In the genomic region with DNA sequence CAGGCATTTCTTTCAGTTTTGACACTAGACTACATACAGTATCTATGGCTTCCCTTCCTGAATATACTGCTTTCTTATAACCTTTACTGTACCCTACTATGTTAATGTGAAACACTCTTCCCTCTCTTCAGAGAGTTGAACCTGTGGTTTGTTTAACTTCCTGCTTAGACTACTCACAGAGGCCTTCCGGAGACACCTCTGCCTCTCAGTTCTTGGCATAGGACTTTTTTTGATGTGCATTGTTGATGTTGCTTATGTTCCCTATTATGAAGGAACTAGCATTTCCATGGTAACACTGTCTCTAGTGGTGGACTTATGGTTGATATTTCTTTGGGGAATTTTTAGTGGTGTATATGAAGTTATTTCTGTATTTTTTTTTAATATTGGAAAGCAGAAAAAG, we compare ENCODE assay signal across 17 mouse cellular contexts.
A peak's percentile ranks its signal among the peaks of the same experiment; 100 is the strongest.
DNase-seq lines count a peak whose midpoint lies in the region; ATAC-seq and TF ChIP-seq lines count a peak whose summit lies in the region.
"Had no signal": no experiment of that assay in that cellular context is flagged by ENCODE, and none has a peak within 500 bp of the region (broad histone marks: within the 10 kb centered on the region; RNA-seq: fewer than 3 reads in every experiment).

No protein-coding gene starts in this region.

- H3K36me3 ChIP-seq in lung, postnatal 0 days (ENCODE audit: insufficient read depth, low read length) = 0 out of 2 replicates have a peak, but pooled peaks cover 5% of the 10 kb centered on the region
- peaks cover 5% of the 10 kb centered on the region for H3K36me3 ChIP-seq in splenic B cell, adult 2 months (ENCODE audit: control insufficient read depth, insufficient read depth, low read length, poor library complexity, severe bottlenecking)
- peaks cover 19% of the 10 kb centered on the region for H3K36me3 ChIP-seq in hindbrain, embryonic 12.5 days

- WGBS in lung, postnatal 0 days = 51% methylated on average over 1 of the region's 1 CpGs
- WGBS in hindbrain, embryonic 12.5 days = 83% methylated on average over 1 of the region's 1 CpGs

- no peaks in the 10 kb centered on the region for H3K4me1 ChIP-seq in lung, postnatal 0 days (ENCODE audit: insufficient read depth, low read depth, low read length)
- no peaks in the 10 kb centered on the region for H3K4me1 ChIP-seq in hindbrain, embryonic 12.5 days
- H3K4me1 ChIP-seq: kidney, embryonic 15.5 days; limb, embryonic 12.5 days; liver, embryonic 12.5 days; midbrain, embryonic 12.5 days had no signal

- no peak overlapping the region for H3K4me2 ChIP-seq in lung, postnatal 0 days (replicated peaks; ENCODE audit: low read depth, low read length)
- no peak overlapping the region for H3K4me2 ChIP-seq in hindbrain, embryonic 12.5 days (replicated peaks)
- H3K4me2 ChIP-seq: kidney, embryonic 15.5 days; limb, embryonic 12.5 days; liver, embryonic 12.5 days; midbrain, embryonic 12.5 days had no signal

- no peaks in the 10 kb centered on the region for H3K27me3 ChIP-seq in lung, postnatal 0 days (replicated peaks; ENCODE audit: insufficient read depth, low read length)
- no peaks in the 10 kb centered on the region for H3K27me3 ChIP-seq in splenic B cell, adult 2 months (ENCODE audit: control insufficient read depth, insufficient read depth, low read length, poor library complexity, severe bottlenecking)
- H3K27me3 ChIP-seq in hindbrain, embryonic 12.5 days = no peaks in the 10 kb centered on the region
- H3K27me3 ChIP-seq: kidney, embryonic 15.5 days; limb, embryonic 12.5 days; liver, embryonic 12.5 days; midbrain, embryonic 12.5 days had no signal

- no peak overlapping the region for H3K4me3 ChIP-seq in lung, postnatal 0 days (ENCODE audit: low read depth, low read length)
- no peak overlapping the region for H3K4me3 ChIP-seq in hindbrain, embryonic 12.5 days
- H3K4me3 ChIP-seq: heart, adult 2 months; kidney, embryonic 15.5 days; limb, embryonic 12.5 days; liver, embryonic 12.5 days; midbrain, embryonic 12.5 days had no signal

- DNase-seq in lung, postnatal 0 days (ENCODE audit: low spot score) = no peak
- DNase-seq in lung, postnatal 36 days = no peak
- peak; percentile 33 for DNase-seq in splenic B cell, adult 2 months (ENCODE audit: low read depth, low spot score)
- DNase-seq in gastrocnemius, postnatal 4 days (ENCODE audit: low spot score in 2 of 2) = no peak
- DNase-seq: cerebellum, adult 18-20 months; cerebellum, postnatal 36 days; heart, adult 2 months; heart, postnatal 36 days; lung, adult 2 months; lung, postnatal 4 days had no signal

- TF ChIP-seq CTCF in lung, postnatal 0 days (IDR thresholded peaks at IDR 0.05) = peak; percentile 10; the same call in 1 of the 2 replicates

- ATAC-seq in lung, postnatal 0 days = no peak
- peak; percentile 98 for ATAC-seq in CD4-positive, CD25-positive, alpha-beta regulatory T cell, adult 4 months
- peak; percentile 72 to 80 for ATAC-seq in hematopoietic stem cell, adult 5-6 weeks (replicated peaks in 1 of 2; ENCODE audit: insufficient read depth in 1 of 2, low FRiP score in 2 of 2, low TSS enrichment in 1 of 2, low read depth in 1 of 2, poor library complexity in 2 of 2, severe bottlenecking in 2 of 2)
- no peak for ATAC-seq in hindbrain, embryonic 12.5 days (ENCODE audit: low FRiP score)
- ATAC-seq: liver, embryonic 12.5 days had no signal

- H3K27ac ChIP-seq in lung, postnatal 0 days (ENCODE audit: low read length) = no peak overlapping the region
- H3K27ac ChIP-seq in hindbrain, embryonic 12.5 days = no peak overlapping the region
- H3K27ac ChIP-seq: heart, adult 2 months; kidney, embryonic 15.5 days; limb, embryonic 12.5 days; liver, embryonic 12.5 days; midbrain, embryonic 12.5 days had no signal

- H3K9ac ChIP-seq in lung, postnatal 0 days (replicated peaks; ENCODE audit: low read depth) = no peak overlapping the region
- H3K9ac ChIP-seq in hindbrain, embryonic 12.5 days = no peak overlapping the region
- H3K9ac ChIP-seq: kidney, embryonic 15.5 days; limb, embryonic 12.5 days; liver, embryonic 12.5 days; midbrain, embryonic 12.5 days had no signal

- H3K9me3 ChIP-seq in lung, postnatal 0 days (ENCODE audit: low read length) = no peaks in the 10 kb centered on the region
- H3K9me3 ChIP-seq in hindbrain, embryonic 12.5 days (replicated peaks) = no peaks in the 10 kb centered on the region
- H3K9me3 ChIP-seq: kidney, embryonic 15.5 days; limb, embryonic 12.5 days; liver, embryonic 12.5 days; midbrain, embryonic 12.5 days had no signal

- no peak for TF ChIP-seq EP300 in lung, postnatal 0 days (IDR thresholded peaks at IDR 0.05)

Comparison
In these comparisons a context has a peak if more than half of its experiments do, and no peak if none do; other contexts are left out.
1. ATAC-seq: peak in CD4-positive, CD25-positive, alpha-beta regulatory T cell, adult 4 months (single experiment) and hematopoietic stem cell, adult 5-6 weeks (2 of 2); none in lung, postnatal 0 days (single experiment) and hindbrain, embryonic 12.5 days (single experiment).